Mouse (Mus musculus) small intestine, adult 2 months (tissue): ENCODE results near the gene Col7a1.

Experiments used
- CTCF ChIP-seq: fragments of 200-500 bp; IDR thresholded peaks from 2 replicates; pipeline ENCODE4 v1.5.1; 2012; ENCODE audit warnings: low read depth, mild to moderate bottlenecking, control low read depth, inconsistent platforms, low read length, moderate library complexity, mixed read lengths; ENCODE audit not compliant: insufficient replicate concordance, insufficient read length; ENCODE audit errors: extremely low read depth
- POLR2A ChIP-seq: fragments of 200-500 bp; IDR thresholded peaks from 2 replicates; pipeline ENCODE4 v1.6.1; 2012; ENCODE audit warnings: low read depth, mild to moderate bottlenecking, control low read depth, inconsistent platforms, low read length, moderate library complexity

DNA sequence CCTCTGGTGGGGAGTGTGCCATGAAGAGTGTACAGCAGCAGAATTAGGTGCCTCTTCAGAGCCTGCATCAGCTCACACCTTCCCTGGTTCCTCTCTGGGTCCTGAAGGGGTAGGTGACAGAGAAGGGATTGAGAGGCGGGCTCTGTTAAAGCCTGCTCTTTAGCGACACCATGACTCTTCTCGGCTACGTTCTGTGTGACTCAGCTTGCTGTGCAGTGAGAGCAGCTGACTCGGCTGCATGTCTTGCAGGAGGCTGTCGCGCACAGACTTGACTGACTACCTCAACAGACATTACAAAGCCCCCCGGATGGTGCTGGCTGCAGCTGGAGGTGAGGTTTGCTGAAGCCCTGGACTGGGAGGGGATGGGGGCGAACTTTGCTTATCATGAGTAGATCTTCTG lies 8.3 kb upstream of the Col7a1 start:
- TF ChIP-seq CTCF = no peak
- no peak for TF ChIP-seq POLR2A
